Mouse (Mus musculus): Measurements from ENCODE around the gene Mrps2. TPM values are rescaled to one million over a fixed set of nuclear protein-coding genes. Genes with fewer than 3 reads are reported as not detected.

Mrps2 gene
- polyA plus RNA-seq, 1 experiment from 2014 or later = 54.1 TPM

GRCm38 (mm10) chr2:28447315-28447670 is 20.6 kb upstream of the Mrps2 start:
- peak; percentile 41 for ATAC-seq (replicated peaks; ENCODE audit: low FRiP score, low read depth)
- peaks cover 6% of the 10 kb centered on the region; the same call in 1 of the 2 replicates for H3K36me3 ChIP-seq (ENCODE audit: insufficient read depth, low read length)
- peak overlapping the region; percentile 96 for H3K4me2 ChIP-seq (ENCODE audit: low read length)
- H3K27me3 ChIP-seq (ENCODE audit: insufficient read depth, low read length) = no peaks in the 10 kb centered on the region
- H3K27ac ChIP-seq = peak overlapping the region; percentile 63
- 6% methylated on average over 11 of the region's 11 CpGs for WGBS
- no peak for TF ChIP-seq CTCF (IDR thresholded peaks at IDR 0.05; ENCODE audit: low read depth)
- no peaks in the 10 kb centered on the region for H3K4me1 ChIP-seq (replicated peaks; ENCODE audit: insufficient read depth, low read length)
- H3K4me3 ChIP-seq (replicated peaks; ENCODE audit: low read depth, low read length) = peak overlapping the region; percentile 72
- DNase-seq (ENCODE audit: low spot score) = peak; percentile 21
- H3K9me3 ChIP-seq (replicated peaks; ENCODE audit: low read length) = no peaks in the 10 kb centered on the region
- peak overlapping the region; percentile 75 for H3K9ac ChIP-seq (ENCODE audit: low read depth, low read length)

- H3K9me3 ChIP-seq (replicated peaks; ENCODE audit: low read length) = no peaks in the 10 kb centered on the region
- no peak overlapping the region for H3K27ac ChIP-seq
- H3K9ac ChIP-seq (ENCODE audit: low read depth, low read length) = no peak overlapping the region
- H3K4me3 ChIP-seq (replicated peaks; ENCODE audit: low read depth, low read length) = no peak overlapping the region
- TF ChIP-seq CTCF (IDR thresholded peaks at IDR 0.05; ENCODE audit: low read depth) = no peak
- peaks cover 6% of the 10 kb centered on the region; the same call in 1 of the 2 replicates for H3K36me3 ChIP-seq (ENCODE audit: insufficient read depth, low read length)
- no peak for ATAC-seq (replicated peaks; ENCODE audit: low FRiP score, low read depth)
- no peaks in the 10 kb centered on the region for H3K27me3 ChIP-seq (ENCODE audit: insufficient read depth, low read length)
- H3K4me2 ChIP-seq (ENCODE audit: low read length) = no peak overlapping the region
- 91% methylated on average over 11 of the region's 11 CpGs for WGBS
- DNase-seq (ENCODE audit: low spot score) = no peak
- H3K4me1 ChIP-seq (replicated peaks; ENCODE audit: insufficient read depth, low read length) = no peaks in the 10 kb centered on the region
Measured at GRCm38 (mm10) chr2:28451663-28452062, 16.2 kb upstream of the Mrps2 start.

GRCm38 (mm10) chr2:28453539-28453938 is 14.3 kb upstream of the Mrps2 start:
- Histone ChIP-seq H3K9me3 (replicated peaks; ENCODE audit: low read length) (no peaks in the 10 kb centered on the region), H3K27ac (no peak overlapping the region), H3K36me3 (ENCODE audit: insufficient read depth, low read length) (peaks cover 6% of the 10 kb centered on the region; the same call in 1 of the 2 replicates), H3K4me2 (ENCODE audit: low read length) (no peak overlapping the region), H3K4me1 (replicated peaks; ENCODE audit: insufficient read depth, low read length) (no peaks in the 10 kb centered on the region), H3K9ac (ENCODE audit: low read depth, low read length) (no peak overlapping the region), H3K4me3 (replicated peaks; ENCODE audit: low read depth, low read length) (no peak overlapping the region), H3K27me3 (ENCODE audit: insufficient read depth, low read length) (no peaks in the 10 kb centered on the region)
- DNase-seq (ENCODE audit: low spot score) (no peak), ATAC-seq (replicated peaks; ENCODE audit: low FRiP score, low read depth) (no peak)
- no peak for TF ChIP-seq CTCF (IDR thresholded peaks at IDR 0.05; ENCODE audit: low read depth)
- 83% methylated on average over 6 of the region's 6 CpGs for WGBS

- Histone ChIP-seq H3K9ac (ENCODE audit: low read depth, low read length) (no peak overlapping the region), H3K4me2 (ENCODE audit: low read length) (no peak overlapping the region), H3K27me3 (ENCODE audit: insufficient read depth, low read length) (no peaks in the 10 kb centered on the region), H3K27ac (no peak overlapping the region), H3K4me3 (replicated peaks; ENCODE audit: low read depth, low read length) (no peak overlapping the region), H3K36me3 (ENCODE audit: insufficient read depth, low read length) (no peaks in the 10 kb centered on the region), H3K4me1 (replicated peaks; ENCODE audit: insufficient read depth, low read length) (no peaks in the 10 kb centered on the region), H3K9me3 (replicated peaks; ENCODE audit: low read length) (no peaks in the 10 kb centered on the region)
- no peak for ATAC-seq (replicated peaks; ENCODE audit: low FRiP score, low read depth)
- WGBS = 83% methylated on average over 1 of the region's 1 CpGs
- no peak for DNase-seq (ENCODE audit: low spot score)
- TF ChIP-seq CTCF (IDR thresholded peaks at IDR 0.05; ENCODE audit: low read depth) = no peak
Measured at GRCm38 (mm10) chr2:28456616-28457015, 11.2 kb upstream of the Mrps2 start.

- H3K9me3 ChIP-seq (replicated peaks; ENCODE audit: low read length) = no peaks in the 10 kb centered on the region
Measured at GRCm38 (mm10) chr2:28463919-28464318, 3.9 kb upstream of the Mrps2 start.

GRCm38 (mm10) chr2:28464919-28465318 is 2.9 kb upstream of the Mrps2 start:
- H3K4me1 ChIP-seq (replicated peaks; ENCODE audit: insufficient read depth, low read length) = peaks cover 12% of the 10 kb centered on the region; the same call in 1 of the 2 replicates
- no peak overlapping the region for H3K4me3 ChIP-seq (replicated peaks; ENCODE audit: low read depth, low read length)
- H3K9me3 ChIP-seq (replicated peaks; ENCODE audit: low read length) = no peaks in the 10 kb centered on the region
- no peak for DNase-seq (ENCODE audit: low spot score)
- H3K27ac ChIP-seq = no peak overlapping the region
- H3K36me3 ChIP-seq (ENCODE audit: insufficient read depth, low read length) = peaks cover 8% of the 10 kb centered on the region
- no peak overlapping the region for H3K4me2 ChIP-seq (ENCODE audit: low read length)
- no peak for TF ChIP-seq CTCF (IDR thresholded peaks at IDR 0.05; ENCODE audit: low read depth)
- H3K27me3 ChIP-seq (ENCODE audit: insufficient read depth, low read length) = no peaks in the 10 kb centered on the region
- ATAC-seq (replicated peaks; ENCODE audit: low FRiP score, low read depth) = no peak
- 76% methylated on average over 9 of the region's 9 CpGs for WGBS
- H3K9ac ChIP-seq (ENCODE audit: low read depth, low read length) = no peak overlapping the region

More at GRCm38 (mm10) chr2:28463919-28464318, 3.9 kb upstream of the Mrps2 start:
- DNase-seq (ENCODE audit: low spot score) = no peak
- H3K4me1 ChIP-seq (replicated peaks; ENCODE audit: insufficient read depth, low read length) = peaks cover 11% of the 10 kb centered on the region; the same call in 1 of the 2 replicates
- no peak overlapping the region for H3K9ac ChIP-seq (ENCODE audit: low read depth, low read length)
- WGBS = 51% methylated on average over 3 of the region's 3 CpGs
- no peak overlapping the region for H3K4me3 ChIP-seq (replicated peaks; ENCODE audit: low read depth, low read length)
- H3K27ac ChIP-seq = no peak overlapping the region
- ATAC-seq (replicated peaks; ENCODE audit: low FRiP score, low read depth) = no peak
- H3K27me3 ChIP-seq (ENCODE audit: insufficient read depth, low read length) = no peaks in the 10 kb centered on the region
- no peaks in the 10 kb centered on the region for H3K36me3 ChIP-seq (ENCODE audit: insufficient read depth, low read length)
- H3K4me2 ChIP-seq (ENCODE audit: low read length) = no peak overlapping the region
- peak; percentile 57 for TF ChIP-seq CTCF (IDR thresholded peaks at IDR 0.05; ENCODE audit: low read depth)
